Mouse (Mus musculus) forebrain, postnatal 0 days (tissue): ENCODE measurements around the gene Trim63. TPM values are rescaled to one million over a fixed set of nuclear protein-coding genes. Genes with fewer than 3 reads are reported as not detected.
"Not testable (repeated sequence)": the region's sequence is repeated elsewhere in the genome, so short reads cannot be mapped to it uniquely, and the experiment has no call there.

Source experiments
- ATAC-seq: fragments of 200-750 bp; cut with Nextera tagmentation; 2 replicates; pipeline ENCODE4 v1.8.0; 2017; ENCODE audit warnings: mild to moderate bottlenecking, moderate library complexity
- DNase-seq: peaks from one replicate; pipeline ENCODE4 v3.0.0-alpha.2; 2015
- H3K27ac ChIP-seq: fragments of 300-500 bp; sonication (generic); 2 replicates; pipeline ENCODE4 v1.5.1; 2014; ENCODE audit warnings: low read depth, mild to moderate bottlenecking, antibody characterized with exemption, low read length, moderate library complexity, mixed read lengths
- H3K27me3 ChIP-seq: fragments of 300-500 bp; sonication (generic); 2 replicates; pipeline ENCODE4 v1.6.1; 2014; ENCODE audit warnings: mild to moderate bottlenecking, low read length, mixed read lengths; ENCODE audit not compliant: insufficient read depth
- H3K36me3 ChIP-seq: fragments of 300-500 bp; sonication (generic); 2 replicates; pipeline ENCODE4 v1.6.1; 2014; ENCODE audit warnings: mild to moderate bottlenecking, moderate library complexity; ENCODE audit not compliant: insufficient read depth
- H3K4me1 ChIP-seq: fragments of 300-500 bp; sonication (generic); 2 replicates; pipeline ENCODE4 v1.6.1; 2014; ENCODE audit warnings: antibody characterized with exemption; ENCODE audit not compliant: insufficient read depth
- H3K4me2 ChIP-seq: fragments of 300-500 bp; sonication (generic); 2 replicates; pipeline ENCODE4 v1.6.1; 2014; ENCODE audit warnings: low read depth, mild to moderate bottlenecking, moderate library complexity
- H3K4me3 ChIP-seq: fragments of 300-500 bp; sonication (generic); 2 replicates; pipeline ENCODE4 v1.5.1; 2014; ENCODE audit warnings: low read depth, low read length, mixed read lengths
- H3K9ac ChIP-seq: fragments of 300-500 bp; sonication (generic); 2 replicates; pipeline ENCODE4 v1.6.1; 2014; ENCODE audit warnings: mild to moderate bottlenecking
- H3K9me3 ChIP-seq: fragments of 300-500 bp; sonication (generic); 2 replicates; pipeline ENCODE4 v1.6.1; 2016; ENCODE audit warnings: low read length
- CTCF ChIP-seq: sonication (generic); IDR thresholded peaks from 2 replicates; pipeline ENCODE4 v1.5.1; 2016; ENCODE audit warnings: antibody characterized with exemption, control low read depth, low read depth
- WGBS: fragments of 180-500 bp; shearing (Covaris S2); extraction: QIAGEN DNeasy Blood & Tissue Kit; methylation state at CpG from one replicate; pipeline ENCODE4 v1.1.7; 2014; 5-methylcytosine and 5-hydroxymethylcytosine counted together
- polyA plus RNA-seq: library from polyadenylated mRNA; unstranded; fragments of >200 nt; fragmentation: Nextera tagmentation; extraction: Ambion mirVana; gene quantifications from 2 replicates; pipeline ENCODE4 v1.2.1, GENCODE M21; 2015
- total RNA-seq: library from RNA; depleted of rRNA; stranded (reverse); fragments of >200 nt; gene quantifications from 2 replicates; pipeline ENCODE4 v1.2.3, GENCODE M21; 2014

Gene Trim63
- total and polyA plus RNA-seq, 2 experiments from 2014 or later = 0.18 to 1.5 TPM

DNA sequence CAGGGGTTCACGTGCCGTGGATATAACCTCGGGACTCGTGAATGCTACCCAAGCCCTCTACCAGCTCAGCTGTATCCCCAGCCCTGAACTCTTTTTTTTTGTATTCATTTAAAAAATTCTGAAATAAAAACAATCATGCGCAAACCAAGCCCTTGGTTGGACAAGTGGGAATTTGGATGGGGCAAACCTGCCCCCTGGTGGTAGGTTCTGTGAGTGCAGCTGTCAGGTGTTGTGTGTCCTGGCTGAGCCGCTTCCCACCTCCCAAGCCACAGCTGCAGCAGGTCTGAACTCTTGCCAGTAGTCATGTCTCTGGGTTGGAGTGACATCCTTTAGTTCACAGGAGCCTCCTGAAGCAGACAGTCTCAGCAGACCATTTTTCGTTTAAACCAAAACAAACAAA is 22.9 kb upstream of the Trim63 start:
- Histone ChIP-seq H3K4me3 (no peak overlapping the region), H3K4me2 (no peak overlapping the region), H3K4me1 (0 out of 2 replicates have a peak, but pooled peaks cover 4% of the 10 kb centered on the region), H3K9me3 (no peaks in the 10 kb centered on the region), H3K36me3 (no peaks in the 10 kb centered on the region), H3K9ac (no peak overlapping the region), H3K27ac (no peak overlapping the region), H3K27me3 (no peaks in the 10 kb centered on the region; the same call in 1 of the 2 replicates)
- WGBS = 20% methylated on average over 7 of the region's 7 CpGs
- TF ChIP-seq CTCF = peak; percentile 92
- DNase-seq (peak; percentile 83), ATAC-seq (no peak)

DNA sequence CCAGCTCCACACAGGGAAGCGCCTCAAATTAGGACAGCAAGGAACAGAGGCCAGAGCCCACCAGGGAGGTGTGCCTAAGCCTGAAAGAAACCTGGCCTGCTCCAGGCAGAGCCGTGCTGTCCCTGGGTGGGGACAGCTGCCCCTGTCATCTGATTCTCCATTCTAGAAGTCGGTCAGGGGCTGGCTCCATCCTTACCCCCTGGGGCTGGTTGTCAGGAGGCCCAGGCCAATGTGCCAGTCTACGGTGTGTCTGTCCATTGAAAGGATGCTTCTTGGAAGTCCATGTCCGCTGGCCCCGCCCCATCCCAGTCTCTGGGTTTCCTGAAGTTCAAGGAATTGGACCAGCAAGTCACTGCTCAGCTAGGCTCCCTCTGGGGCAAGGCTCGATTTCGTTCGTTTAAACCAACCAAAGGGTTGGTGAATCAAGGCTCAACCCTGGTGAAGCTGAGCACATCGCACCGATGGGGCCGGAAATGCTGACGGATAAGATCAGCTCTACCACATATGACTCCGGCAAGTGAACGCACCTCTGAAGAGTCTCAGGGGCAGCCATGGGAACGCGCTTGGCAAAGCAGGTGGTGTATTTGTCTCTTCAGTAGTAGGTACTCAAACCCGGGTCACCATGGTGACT is 21.7 kb upstream of the Trim63 start:
- no peak for TF ChIP-seq CTCF
- ATAC-seq = no peak
- no peak overlapping the region for H3K9ac ChIP-seq
- DNase-seq = no peak
- no peak overlapping the region for H3K27ac ChIP-seq
- 72% methylated on average over 18 of the region's 18 CpGs for WGBS
- H3K4me1 ChIP-seq = 0 out of 2 replicates have a peak, but pooled peaks cover 4% of the 10 kb centered on the region
- no peak overlapping the region for H3K4me2 ChIP-seq
- no peaks in the 10 kb centered on the region; the same call in 1 of the 2 replicates for H3K27me3 ChIP-seq
- H3K9me3 ChIP-seq = no peaks in the 10 kb centered on the region
- no peak overlapping the region for H3K4me3 ChIP-seq
- H3K36me3 ChIP-seq = no peaks in the 10 kb centered on the region

DNA sequence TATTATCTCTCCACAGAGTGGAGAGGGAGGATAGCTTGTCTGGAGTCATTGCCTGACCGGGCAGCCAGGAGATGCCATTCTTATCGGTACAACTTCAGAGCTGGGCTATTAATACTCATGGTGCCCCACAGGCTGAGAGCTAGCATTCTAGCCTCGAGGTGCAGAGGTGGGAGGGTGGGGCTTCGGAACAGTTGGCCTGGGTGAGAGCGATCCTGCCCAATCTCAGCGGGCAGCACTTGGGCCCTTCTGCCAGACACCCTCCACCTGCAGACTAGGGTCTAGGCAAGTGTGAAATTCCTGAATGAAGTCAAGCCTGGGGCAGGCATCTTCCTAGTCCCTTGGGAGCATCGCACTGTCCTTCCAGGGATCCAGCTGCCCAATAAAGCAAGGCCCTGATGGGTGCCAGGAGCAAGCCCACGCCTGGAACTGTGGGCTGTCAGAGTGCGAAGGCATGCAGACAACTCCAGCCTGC is 21.2 kb upstream of the Trim63 start:
- TF ChIP-seq CTCF = no peak
- no peaks in the 10 kb centered on the region for H3K4me1 ChIP-seq
- ATAC-seq (no peak), DNase-seq (no peak)
- no peak overlapping the region for H3K9ac ChIP-seq
- no peaks in the 10 kb centered on the region for H3K9me3 ChIP-seq
- no peak overlapping the region for H3K27ac ChIP-seq
- WGBS = 79% methylated on average over 9 of the region's 9 CpGs
- no peak overlapping the region for H3K4me3 ChIP-seq
- H3K27me3 ChIP-seq = no peaks in the 10 kb centered on the region; the same call in 1 of the 2 replicates
- no peaks in the 10 kb centered on the region for H3K36me3 ChIP-seq
- no peak overlapping the region for H3K4me2 ChIP-seq

DNA sequence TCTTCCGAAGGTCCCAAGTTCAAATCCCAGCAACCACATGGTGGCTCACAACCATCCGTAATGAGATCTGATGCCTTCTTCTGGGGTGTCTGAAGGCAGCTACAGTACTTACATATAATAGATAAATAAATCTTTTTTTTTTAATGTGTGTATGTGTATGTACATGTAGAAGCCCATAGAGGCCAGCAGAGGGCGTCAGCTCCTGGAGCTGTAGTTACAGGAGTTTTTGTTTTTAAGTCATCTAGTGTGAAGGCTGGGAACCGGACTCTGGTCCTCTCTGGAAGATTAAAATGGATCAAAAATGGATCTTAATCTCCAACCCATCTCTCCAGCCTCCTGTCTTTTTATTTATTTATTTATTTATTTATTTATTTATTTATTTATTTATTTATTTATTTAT is 18.8 kb upstream of the Trim63 start:
- H3K36me3 ChIP-seq, H3K4me2 ChIP-seq, H3K27me3 ChIP-seq, H3K27ac ChIP-seq, DNase-seq, H3K9me3 ChIP-seq, ATAC-seq, H3K9ac ChIP-seq, H3K4me1 ChIP-seq, H3K4me3 ChIP-seq: not testable (repeated sequence)
- 86% methylated on average over 4 of the region's 4 CpGs for WGBS

DNA sequence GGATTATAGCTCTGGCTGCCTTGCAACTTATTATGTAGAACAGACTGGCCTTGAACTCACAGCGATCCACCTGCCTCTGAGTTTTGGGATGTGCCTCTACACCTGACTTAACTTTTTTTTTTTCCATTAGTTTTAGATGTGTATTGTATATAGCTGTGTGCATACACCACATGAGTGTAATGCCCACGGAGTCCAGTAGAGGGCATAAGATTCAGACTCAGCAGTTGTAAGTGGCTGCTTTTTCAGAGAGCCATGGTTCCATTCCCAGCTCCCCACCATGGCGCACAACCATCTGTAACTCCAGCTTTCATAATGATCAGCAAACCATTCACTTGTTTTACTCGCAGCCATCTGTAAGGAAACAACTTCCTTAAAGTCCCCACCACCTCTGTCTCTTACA is 18.4 kb upstream of the Trim63 start:
- no peak overlapping the region for H3K4me2 ChIP-seq
- no peaks in the 10 kb centered on the region for H3K9me3 ChIP-seq
- WGBS = 93% methylated on average over 4 of the region's 4 CpGs
- no peak overlapping the region for H3K27ac ChIP-seq
- H3K27me3 ChIP-seq = no peaks in the 10 kb centered on the region; the same call in 1 of the 2 replicates
- H3K36me3 ChIP-seq = no peaks in the 10 kb centered on the region
- H3K4me1 ChIP-seq = no peaks in the 10 kb centered on the region
- no peak overlapping the region for H3K4me3 ChIP-seq
- DNase-seq (no peak), ATAC-seq (no peak)
- TF ChIP-seq CTCF = peak; percentile 21; the same call in 1 of the 2 replicates
- no peak overlapping the region for H3K9ac ChIP-seq

DNA sequence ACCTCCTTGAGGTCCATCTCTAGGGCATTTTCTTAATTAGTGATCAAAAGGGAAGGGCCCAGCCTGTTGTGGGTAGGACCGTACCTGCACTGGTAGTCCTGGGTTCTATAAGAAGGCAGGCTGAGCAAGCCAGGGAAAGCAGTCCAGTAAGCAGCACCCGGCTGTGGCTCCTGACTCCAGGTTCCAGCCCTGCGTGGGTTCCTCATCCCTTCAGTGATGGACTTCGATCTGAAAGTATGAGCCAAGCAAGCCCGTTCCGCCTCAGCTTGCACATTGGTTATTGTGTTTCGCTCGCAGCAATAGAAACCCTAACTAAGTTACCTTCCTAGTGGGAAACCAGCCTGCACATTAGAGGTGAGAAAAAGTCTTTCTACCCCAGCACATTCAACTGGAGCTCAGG is 17.6 kb upstream of the Trim63 start:
- no peak for ATAC-seq
- 96% methylated on average over 8 of the region's 8 CpGs for WGBS
- Histone ChIP-seq H3K9me3 (no peaks in the 10 kb centered on the region), H3K4me3 (no peak overlapping the region), H3K27me3 (no peaks in the 10 kb centered on the region; the same call in 1 of the 2 replicates), H3K4me1 (no peaks in the 10 kb centered on the region), H3K9ac (no peak overlapping the region), H3K4me2 (no peak overlapping the region), H3K36me3 (no peaks in the 10 kb centered on the region), H3K27ac (no peak overlapping the region)
- TF ChIP-seq CTCF = no peak
- no peak for DNase-seq

DNA sequence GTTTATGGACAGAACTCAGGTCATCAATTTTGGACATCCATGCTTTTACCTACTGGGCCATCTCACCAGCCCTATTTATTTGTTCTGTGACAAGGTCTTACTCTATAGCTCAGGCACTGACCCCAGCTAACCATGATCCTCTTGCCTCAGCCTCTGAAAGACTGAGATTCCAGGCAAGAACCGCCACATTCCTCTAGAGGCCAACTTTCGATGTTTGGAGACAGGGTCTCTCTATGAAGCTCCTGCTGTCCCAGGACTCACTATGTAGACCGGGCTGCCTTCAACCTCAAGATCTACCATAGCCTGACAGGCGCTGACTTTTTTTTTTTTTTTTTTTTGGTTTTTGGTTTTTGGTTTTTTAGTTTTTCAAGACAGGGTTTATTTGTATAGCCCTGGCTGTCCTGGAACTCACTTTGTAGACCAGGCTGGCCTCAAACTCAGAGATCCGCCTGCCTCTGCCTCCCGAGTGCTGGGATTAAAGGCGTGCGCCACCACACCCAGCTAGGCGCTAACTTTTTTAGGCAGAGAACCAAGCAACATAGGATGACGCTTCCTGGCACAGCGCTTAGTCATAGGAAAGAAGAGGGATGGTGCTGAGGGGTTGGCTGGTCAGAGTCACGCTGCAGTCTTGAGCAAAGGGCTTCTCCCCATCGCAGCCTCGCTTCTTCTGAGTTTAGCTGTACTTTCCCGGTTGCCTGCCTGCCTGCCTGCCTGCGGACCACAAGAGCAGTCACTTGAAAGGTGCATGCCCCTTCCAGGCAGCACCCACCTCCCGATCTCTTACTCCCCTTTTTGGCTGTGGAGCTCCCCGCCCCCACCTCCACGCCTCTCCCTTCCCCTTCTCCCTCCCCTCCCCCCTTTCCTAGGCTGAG is 16.1 kb upstream of the Trim63 start:
- Histone ChIP-seq H3K27me3 (no peaks in the 10 kb centered on the region; the same call in 1 of the 2 replicates), H3K4me3 (no peak overlapping the region), H3K27ac (no peak overlapping the region), H3K4me2 (no peak overlapping the region), H3K9me3 (no peaks in the 10 kb centered on the region), H3K4me1 (no peaks in the 10 kb centered on the region), H3K9ac (no peak overlapping the region), H3K36me3 (no peaks in the 10 kb centered on the region)
- DNase-seq (no peak), ATAC-seq (no peak)
- TF ChIP-seq CTCF = no peak
- 75% methylated on average over 19 of the region's 19 CpGs for WGBS
